Mouse (Mus musculus) heart, postnatal 0 days (tissue): ENCODE data around the gene Trim26.

Experiments used
- CTCF ChIP-seq: IDR thresholded peaks from 2 replicates; pipeline ENCODE4 v1.5.1; 2016; ENCODE audit warnings: antibody characterized with exemption, control low read depth, low read depth
- EP300 ChIP-seq: IDR thresholded peaks from 2 replicates; pipeline ENCODE4 v1.6.1; 2016; ENCODE audit warnings: antibody characterized with exemption, low read depth

DNA sequence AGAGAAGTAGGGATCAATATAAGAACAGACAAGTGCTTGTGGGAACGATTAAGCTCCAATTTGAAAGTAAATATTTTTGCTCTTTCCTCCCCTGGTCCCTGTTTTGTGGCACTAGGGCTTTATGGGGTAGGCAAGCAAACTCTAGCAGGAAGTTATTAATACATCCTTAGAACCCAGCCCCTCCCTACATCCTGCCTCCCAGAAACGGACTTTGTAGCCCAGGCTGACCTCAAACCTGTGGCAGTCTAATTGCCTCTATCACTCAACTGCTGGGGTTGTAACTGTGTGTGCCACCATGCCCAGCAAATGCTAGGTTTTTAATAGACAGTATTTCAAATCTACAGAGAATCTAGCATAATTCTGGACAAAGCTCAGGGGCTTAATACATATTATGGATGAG lies 24.7 kb downstream of the Trim26 start:
- TF ChIP-seq CTCF (no peak), EP300 (no peak)
